Mouse (Mus musculus): ENCODE results near the gene Ankrd63.
"Not testable (repeated sequence)": the region's sequence is repeated elsewhere in the genome, so short reads cannot be mapped to it uniquely, and the experiment has no call there.

Ankrd63 gene

GRCm38 (mm10) chr2:118659998-118660452 is 43.7 kb downstream of the Ankrd63 start:
- DNase-seq (ENCODE audit: low spot score), result no peak

GRCm38 (mm10) chr2:118659493-118659892 is 44.3 kb downstream of the Ankrd63 start:
- DNase-seq (ENCODE audit: low spot score), result no peak

- DNase-seq (ENCODE audit: low spot score), result no peak
Measured at GRCm38 (mm10) chr2:118659077-118659476, 44.7 kb downstream of the Ankrd63 start.

GRCm38 (mm10) chr2:118658457-118658856 is 45.3 kb downstream of the Ankrd63 start:
- no peak for DNase-seq (ENCODE audit: low spot score)

GRCm38 (mm10) chr2:118656688-118657281 is 47.0 kb downstream of the Ankrd63 start:
- DNase-seq (ENCODE audit: low spot score), result no peak

- not testable (repeated sequence) for DNase-seq (ENCODE audit: low spot score)
Measured at GRCm38 (mm10) chr2:118650697-118651096, 53.1 kb downstream of the Ankrd63 start.
